Mouse (Mus musculus) kidney, adult 11 months (tissue): ENCODE measurements around the gene Ndn.

Experiments used
- DNase-seq: peaks from one replicate; pipeline ENCODE4 v3.0.0; 2022

Gene Ndn

GRCm38 (mm10) chr7:62346269-62346668 lies at the start of gene Ndn:
Gene Ndn, plus strand, starts transcription at chr7:62346569.
- DNase-seq: no peak

GRCm38 (mm10) chr7:62302451-62302850 lies 43.9 kb upstream of the Ndn start:
- no peak for DNase-seq

- no peak for DNase-seq
Measured at GRCm38 (mm10) chr7:62306896-62307614, 39.3 kb upstream of the Ndn start.

- DNase-seq: no peak
Measured at GRCm38 (mm10) chr7:62316793-62317192, 29.6 kb upstream of the Ndn start.

GRCm38 (mm10) chr7:62345411-62345810 lies 958 bp upstream of the Ndn start:
- DNase-seq: no peak

- peak; percentile 3 for DNase-seq
Measured at GRCm38 (mm10) chr7:62348106-62348803, 1.9 kb downstream of the Ndn start.

- no peak for DNase-seq
Measured at GRCm38 (mm10) chr7:62348804-62349190, 2.4 kb downstream of the Ndn start.

- no peak for DNase-seq
Measured at GRCm38 (mm10) chr7:62351266-62351665, 4.9 kb downstream of the Ndn start.

- no peak for DNase-seq
Measured at GRCm38 (mm10) chr7:62365039-62365636, 18.8 kb downstream of the Ndn start.

GRCm38 (mm10) chr7:62366730-62367129 lies 20.4 kb downstream of the Ndn start:
- DNase-seq: no peak

GRCm38 (mm10) chr7:62375658-62376057 lies 29.3 kb downstream of the Ndn start:
- DNase-seq: no peak

- no peak for DNase-seq
Measured at GRCm38 (mm10) chr7:62376510-62377304, 30.3 kb downstream of the Ndn start, which contains the start of gene Magel2. Gene Magel2, plus strand, starts transcription at chr7:62377010.

- no peak for DNase-seq
Measured at GRCm38 (mm10) chr7:62377313-62377712, 30.9 kb downstream of the Ndn start.

- no peak for DNase-seq
Measured at GRCm38 (mm10) chr7:62378529-62378928, 32.2 kb downstream of the Ndn start.

- no peak for DNase-seq
Measured at GRCm38 (mm10) chr7:62382391-62382790, 36.0 kb downstream of the Ndn start.

- DNase-seq: no peak
Measured at GRCm38 (mm10) chr7:62388291-62388690, 41.9 kb downstream of the Ndn start.

- DNase-seq: no peak
Measured at GRCm38 (mm10) chr7:62392202-62392601, 45.8 kb downstream of the Ndn start.
